Mouse (Mus musculus): ENCODE results near the gene Tlr6. TPM values are rescaled to one million over a fixed set of nuclear protein-coding genes. Genes with fewer than 3 reads are reported as not detected.
A peak's percentile ranks its signal among the peaks of the same experiment; 100 is the strongest.

Tlr6 gene
- total RNA-seq (2021) = 1 to 10 TPM; 1.5 to 2.4 TPM
- long read RNA-seq, experiment 1 = 0 reads
- long read RNA-seq, experiment 2 = 0 reads

DNA sequence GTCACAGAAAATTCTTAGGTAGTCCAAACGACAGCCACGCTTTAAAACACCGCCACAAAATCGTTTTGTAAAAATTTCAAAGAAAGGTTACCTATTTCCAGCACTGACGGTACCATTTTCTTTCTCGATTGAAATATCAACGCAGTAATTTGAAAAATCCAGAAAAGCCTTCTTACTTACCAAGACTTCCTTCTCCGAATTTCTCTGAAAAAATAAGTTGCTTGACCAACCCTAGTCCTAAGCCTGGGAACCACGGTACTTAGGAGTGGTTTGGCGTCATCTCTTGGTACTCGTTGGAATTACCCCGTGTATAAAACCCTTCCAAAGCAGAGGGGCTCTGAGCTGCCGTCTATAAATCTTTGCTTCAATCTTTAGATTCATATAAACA, at the start of gene Tlr6:
TSS of gene Tlr6 (minus strand) at position 255 of the 388 bp plus-strand sequence.
- no peak for DNase-seq (ENCODE audit: low spot score in 2 of 2)

DNA sequence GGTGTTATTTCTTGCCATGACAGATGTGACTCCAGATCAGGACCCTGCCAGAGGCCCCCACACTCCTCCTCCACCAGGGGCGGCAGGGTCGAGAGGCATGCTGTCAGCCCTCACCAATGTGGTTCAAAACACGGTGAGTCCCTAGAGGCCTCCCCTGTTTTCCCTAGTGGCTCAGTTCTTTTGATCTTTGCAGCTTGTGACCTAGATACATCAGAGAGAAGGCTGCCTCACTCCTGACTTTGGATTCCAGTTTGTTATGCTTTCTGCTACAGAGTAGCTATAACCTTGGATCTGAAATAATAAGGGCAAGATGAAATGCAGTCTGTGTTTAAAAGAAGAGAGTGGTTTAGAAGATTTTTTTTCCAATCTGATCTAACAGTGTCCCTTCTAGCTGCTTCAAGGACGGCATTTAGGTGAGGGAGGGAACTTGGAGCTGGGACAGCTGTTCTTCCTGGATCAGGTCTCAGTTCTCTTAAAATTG, 46.2 kb upstream of the Tlr6 start:
- no peak for DNase-seq (ENCODE audit: low spot score in 2 of 2)

DNA sequence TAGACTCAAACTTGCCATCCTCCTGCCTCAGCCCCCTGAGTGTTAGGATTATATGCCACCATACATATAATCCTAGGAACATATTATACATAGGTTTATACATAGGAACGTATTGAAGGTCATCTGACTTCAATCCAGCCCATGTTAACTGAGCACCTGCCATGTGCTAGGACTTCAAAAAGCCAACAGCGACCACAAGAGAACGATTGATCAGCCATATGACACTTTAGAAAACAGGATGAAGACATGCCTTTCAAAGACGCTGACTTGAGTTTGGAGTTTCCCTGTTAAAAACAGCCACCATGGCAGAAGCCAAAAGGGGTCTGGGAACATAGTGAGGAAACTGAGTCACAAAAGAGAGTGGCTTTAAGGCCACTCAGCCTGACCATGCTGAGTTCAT, 45.4 kb upstream of the Tlr6 start:
- DNase-seq (ENCODE audit: low spot score in 2 of 2) = no peak

DNA sequence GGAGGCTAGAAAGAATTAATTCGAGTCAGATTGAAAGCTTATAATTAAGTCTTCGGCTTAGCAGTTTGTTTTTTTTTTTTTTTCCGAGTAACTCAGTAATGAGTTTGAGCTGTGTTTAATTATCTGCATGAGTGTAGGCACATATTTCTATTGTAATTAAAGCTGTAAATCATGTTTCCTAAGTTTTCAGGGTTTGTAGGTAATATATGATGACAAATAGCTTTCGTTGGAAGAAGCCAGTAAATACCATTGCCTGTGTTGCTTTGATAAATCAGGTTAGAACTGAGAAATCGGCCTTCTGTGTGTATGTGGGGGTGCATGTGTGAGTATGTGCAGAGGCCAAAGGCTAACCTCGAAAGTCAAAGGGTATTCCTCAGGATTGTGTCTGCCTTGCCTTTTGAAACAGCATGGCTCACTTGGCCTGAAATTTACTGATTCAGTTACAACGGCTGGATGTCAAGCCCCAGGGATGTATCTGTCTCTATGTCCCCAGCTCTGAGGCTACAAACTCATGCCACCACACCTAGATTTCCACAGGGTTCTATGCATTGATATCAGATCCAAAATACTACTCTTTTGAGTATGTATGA, 44.1 kb upstream of the Tlr6 start:
- no peak for DNase-seq (ENCODE audit: low spot score in 2 of 2)

DNA sequence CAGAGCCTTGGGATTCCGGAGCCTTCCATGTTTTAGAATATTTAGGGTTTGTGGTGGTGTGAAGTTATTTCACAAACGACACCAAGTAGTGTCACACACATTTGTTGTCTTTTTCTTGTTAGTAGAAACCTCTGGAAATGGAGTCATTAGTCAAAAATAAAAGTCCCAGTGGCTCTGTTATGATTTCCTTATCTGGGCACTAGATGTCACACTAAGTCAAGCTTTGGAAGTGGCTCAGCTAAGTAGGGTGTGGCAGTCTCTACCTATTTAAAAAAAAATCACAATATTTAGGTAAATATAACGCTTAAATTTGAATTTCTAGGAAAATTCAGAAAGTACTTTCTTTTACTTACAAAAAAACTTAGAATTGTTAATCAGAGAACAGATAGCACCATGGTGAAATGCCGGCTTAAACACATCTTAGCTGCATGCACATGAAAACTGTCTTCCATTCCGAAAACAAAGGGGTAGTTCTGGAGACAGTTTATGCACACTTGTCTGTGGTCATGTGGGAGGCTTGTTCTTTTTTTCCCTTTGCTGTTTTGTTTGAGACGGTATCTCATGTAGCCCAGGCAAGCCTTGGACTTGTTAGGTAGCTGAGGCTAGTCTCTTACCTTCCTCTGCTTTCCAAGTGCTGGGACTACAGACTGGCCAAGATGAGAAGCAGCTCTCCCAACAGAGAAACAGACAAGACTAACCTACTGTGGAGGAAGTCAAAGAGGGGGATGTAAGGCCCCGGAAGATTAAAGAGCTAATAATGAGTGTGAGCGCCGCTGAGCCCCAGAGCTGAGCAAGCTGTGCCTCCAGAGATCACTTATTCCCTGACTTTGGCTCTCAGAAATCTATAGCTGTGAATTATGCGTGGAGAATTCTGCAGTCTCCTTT, 43.3 kb upstream of the Tlr6 start:
- no peak for DNase-seq (ENCODE audit: low spot score in 2 of 2)

DNA sequence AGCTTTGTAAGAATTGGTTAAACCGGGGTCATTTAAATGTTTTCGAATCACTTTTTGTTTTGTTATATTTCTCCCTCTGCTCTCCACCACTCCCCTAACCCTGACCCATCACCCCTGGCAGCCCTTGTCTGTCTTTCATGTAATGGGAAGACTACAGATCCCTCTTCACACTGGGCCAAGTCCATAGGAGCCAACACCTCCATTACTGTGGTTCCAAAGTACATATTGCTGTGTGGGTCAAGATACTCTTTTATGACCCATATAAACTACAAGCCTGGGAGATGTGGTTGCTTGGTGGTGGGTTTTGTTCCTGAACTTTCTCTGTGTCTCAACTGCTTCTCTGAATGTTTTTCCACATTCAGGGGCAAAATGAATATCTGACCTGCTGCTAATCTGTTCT, 35.5 kb upstream of the Tlr6 start:
- DNase-seq (ENCODE audit: low spot score in 2 of 2) = no peak

DNA sequence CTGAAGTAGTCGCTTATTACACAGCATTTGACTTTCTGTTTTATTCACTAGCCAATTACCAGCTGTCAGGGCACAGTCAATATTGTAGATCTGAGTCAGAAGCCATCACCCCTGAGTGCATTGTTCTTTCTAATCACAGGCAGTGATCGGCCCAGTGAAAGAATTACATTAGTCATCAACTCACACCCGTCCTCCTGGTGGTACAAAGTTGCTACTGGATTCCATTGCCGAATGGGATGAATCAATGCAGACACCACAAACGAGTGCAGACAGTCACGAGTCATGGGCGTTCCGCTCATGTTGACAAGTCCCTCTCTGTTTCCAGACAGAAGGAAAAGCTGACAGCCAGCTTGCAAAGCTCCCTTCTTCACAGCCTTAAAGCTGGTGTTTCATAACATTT, 32.6 kb upstream of the Tlr6 start:
- DNase-seq (ENCODE audit: low spot score in 2 of 2) = no peak

DNA sequence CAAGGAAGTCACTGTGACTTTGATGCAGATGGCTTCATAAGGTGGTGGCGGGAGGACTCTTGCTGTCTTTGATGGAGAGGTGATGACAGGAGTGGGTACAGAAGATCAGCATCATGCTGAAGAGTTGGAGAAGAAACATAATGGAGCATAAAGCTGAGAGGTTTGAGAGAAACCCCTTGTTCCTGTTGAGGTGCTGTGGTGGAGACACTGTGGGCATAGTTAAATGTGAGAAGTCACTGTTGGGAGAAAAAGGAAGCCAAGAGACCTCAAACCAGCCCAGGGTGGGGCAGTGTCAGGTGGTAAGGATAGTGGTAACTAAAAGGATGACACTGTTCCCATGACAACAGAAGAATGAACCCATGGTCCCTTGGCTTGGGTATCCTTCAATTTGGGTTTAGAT, 30.0 kb upstream of the Tlr6 start:
- DNase-seq (ENCODE audit: low spot score in 2 of 2) = no peak

DNA sequence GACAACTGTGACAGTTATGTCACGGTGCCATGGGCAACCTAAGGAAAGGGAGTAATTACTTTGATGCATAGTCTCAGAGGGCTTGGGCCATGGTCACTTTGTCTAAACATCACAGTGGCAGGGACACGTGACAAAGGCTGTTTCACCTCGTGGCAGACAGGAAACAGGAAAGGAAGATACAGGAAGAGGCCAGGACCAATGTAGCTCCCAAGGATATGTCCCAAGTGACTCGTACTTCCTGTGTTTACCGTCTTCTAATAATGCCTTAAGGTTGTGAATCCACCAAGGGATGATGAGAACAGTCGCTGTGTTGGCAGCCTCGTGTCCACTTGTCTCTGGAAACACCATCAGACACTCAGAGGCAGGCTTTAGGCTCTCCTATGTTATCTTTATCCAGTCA, 26.1 kb upstream of the Tlr6 start:
- DNase-seq (ENCODE audit: low spot score in 2 of 2) = no peak

DNA sequence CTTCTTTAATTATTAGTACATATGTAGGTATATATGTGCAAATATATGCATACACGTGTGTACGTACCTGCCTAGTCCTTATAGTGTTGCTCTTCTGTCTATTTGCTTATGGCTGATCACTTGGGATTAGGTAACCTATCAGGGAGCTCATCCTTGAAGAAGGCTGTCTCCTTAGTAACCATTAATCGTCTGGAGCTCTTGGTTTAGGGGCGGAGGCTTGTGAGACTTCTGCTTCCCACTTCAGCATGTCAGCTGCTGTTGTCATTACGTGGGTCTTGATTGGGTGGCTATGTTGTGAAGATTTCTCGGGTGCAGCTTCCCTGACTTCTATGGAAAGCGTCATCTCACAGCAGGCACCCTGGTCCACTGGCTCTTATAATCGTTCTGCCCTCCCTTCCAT, 17.2 kb upstream of the Tlr6 start:
- no peak for DNase-seq (ENCODE audit: low spot score in 2 of 2)

DNA sequence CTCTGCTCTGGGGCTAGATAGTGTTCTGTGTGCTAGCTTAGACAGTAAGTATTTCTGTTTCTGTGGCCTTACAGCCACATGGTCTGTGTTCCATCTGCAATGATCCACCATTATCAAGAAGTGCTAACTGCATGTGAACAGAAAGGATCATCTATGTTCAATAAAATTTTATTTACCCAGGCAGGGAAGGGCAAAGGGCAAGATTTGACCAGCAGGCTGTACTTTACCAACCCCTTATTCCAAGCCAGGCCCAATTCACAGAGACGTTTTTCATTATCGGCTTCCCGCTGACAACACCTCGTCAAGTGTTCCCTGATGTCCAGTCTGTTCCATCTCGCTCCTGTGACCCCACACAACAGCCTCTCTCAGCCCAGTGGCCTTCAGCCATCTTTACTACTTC, 15.2 kb upstream of the Tlr6 start:
- DNase-seq (ENCODE audit: low spot score in 2 of 2) = no peak

DNA sequence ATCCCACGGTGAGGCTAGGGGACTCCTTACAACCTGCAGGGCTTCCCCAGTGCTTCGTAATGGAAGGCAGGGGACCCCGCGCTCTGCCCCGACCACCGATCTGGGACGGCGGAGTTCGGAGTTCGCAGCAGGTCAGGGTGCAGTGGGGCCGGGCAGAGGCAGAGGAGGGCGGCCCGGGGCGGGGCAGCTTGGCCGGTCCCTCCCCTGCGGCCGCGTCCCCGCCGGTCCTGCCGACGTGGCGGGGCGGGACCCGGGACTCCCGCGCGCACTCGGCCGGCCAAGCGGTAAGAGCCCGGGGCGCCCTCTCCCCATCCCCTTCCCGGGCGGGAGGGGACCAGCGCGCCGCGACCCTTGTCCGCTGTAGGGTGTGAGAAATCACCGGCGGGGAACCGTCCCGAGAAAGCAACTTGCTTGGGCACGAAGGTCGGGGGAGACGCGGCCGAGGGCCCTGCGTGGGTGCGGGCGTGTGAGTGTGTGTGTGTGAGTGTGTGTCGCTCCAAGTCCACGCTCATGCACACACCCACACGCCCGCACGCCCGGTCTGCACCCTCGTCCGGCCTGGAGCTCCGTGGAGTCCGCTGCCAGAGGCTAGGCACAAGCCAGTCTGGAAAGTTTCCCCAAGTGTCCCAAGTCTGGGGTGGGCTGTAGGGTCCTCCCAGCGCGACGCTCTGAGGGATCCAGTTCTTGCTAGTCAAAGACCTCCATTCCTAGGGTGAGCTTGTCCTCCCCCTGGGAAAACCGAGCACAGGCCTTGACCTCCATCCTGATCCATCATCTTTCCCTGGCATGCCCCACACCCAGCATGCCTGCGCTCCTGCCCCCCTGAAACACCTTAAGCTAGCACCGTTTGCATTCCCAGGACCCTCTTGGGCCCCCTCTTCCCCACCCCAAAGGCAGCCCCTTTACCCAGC, 10.2 kb upstream of the Tlr6 start, which contains the start of gene Fam114a1:
TSS of gene Fam114a1 (plus strand) at position 211 of the 911 bp plus-strand sequence.
- peak; percentile 57 to 59 for DNase-seq (ENCODE audit: low spot score in 2 of 2)

DNA sequence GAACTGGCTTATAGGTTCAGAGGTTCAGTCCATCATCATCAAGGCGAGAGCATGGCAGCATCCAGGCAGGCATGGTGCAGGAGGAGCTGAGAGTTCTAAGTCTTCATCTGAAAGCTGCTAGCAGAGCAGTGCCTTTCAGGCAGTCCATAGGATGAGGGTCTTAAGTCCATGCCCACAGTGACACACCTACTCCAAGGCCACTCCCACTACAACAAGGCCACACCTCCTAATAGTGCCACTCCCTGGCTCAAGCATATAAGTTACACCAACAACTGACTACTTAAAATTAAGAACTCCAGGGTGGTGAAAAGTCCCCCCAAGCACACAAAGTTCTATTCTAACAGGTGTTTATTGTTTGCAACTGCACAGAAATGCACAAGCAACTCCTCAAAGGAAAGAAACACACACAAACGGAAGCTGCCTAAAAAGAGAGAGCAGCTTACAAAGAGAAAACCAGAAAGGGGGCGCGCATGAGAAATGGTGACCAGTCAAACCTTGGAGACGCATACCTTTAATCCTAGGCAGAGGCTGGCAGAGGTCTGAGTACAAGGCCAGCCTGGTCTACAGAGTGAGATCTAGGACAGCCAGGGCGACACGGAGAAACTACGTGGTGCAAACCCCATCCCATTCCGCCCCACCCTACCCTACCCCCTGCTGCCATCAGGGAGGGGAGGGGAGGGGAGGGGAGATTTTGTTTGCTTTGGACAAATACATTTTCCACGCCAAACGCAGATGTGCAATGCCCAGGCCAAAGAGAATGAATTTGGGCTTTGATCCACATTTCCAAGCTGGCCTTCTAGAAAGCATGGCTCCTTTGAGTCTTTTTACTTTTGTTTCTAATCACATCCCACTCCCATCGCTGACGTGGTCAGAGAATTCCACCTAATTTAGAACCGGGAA, 9.3 kb upstream of the Tlr6 start:
- no peak for DNase-seq (ENCODE audit: low spot score in 2 of 2)

DNA sequence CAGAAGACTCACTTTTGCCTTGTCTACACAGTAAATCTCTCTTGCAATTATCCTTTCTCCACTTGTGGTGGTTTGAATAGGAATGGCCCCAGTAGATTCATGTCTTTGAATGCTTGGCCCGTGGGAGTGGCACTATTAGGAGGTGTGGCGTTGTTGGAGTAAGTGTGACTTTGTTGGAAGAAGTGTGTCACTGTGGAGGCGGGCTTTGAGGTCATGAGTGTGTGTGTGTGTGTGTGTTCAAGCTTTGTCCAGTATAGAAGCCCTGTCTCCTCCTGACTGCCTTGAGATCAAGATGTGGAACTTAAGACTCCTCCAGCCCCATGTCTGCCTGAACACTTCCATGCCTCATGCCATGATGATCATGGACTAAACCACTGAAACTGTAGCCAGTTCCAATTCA, 3.8 kb upstream of the Tlr6 start:
- DNase-seq (ENCODE audit: low spot score in 2 of 2) = no peak

DNA sequence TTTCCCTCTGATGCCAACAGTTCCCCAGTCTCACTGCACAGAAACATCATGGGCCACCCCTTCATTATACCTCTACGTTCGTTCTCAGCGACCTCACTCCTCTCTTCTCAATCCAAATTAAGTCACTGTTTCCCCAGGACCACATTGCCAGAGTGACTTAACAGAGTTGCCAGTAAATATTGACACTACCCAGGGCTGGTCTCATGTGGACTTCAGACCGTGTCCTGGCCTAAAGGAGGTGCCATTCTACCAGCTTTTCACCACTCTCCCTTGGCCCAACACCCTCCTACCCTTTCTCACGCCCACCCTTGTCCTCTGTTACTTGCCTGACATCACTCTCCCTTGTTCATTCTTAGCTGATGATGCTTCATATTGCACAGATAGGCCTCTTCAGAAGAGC, 3.4 kb upstream of the Tlr6 start:
- no peak for DNase-seq (ENCODE audit: low spot score in 2 of 2)

DNA sequence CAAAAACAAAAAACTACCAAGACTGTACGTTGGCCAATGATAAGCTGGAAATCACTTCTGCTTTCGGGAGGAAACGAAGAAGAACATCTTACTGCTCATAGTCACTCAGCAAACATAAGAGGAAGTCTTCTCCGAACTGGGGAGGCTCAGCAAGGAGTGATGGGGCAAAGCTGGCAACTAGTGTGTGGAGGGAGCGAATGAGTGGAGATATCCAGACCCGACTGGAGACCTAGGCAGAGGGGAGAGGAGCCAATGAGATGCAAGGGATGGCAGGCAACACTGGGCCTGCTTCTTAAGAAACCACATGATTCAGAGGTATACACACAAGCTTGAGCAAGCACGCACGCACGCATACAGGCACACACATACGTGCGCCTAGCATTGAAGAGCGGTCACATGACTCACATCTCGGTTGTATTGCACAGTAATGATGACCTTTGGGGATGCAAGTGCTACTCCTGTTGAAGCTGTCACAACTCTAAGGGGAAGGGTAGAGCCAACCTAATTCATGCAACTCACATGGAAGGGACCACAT, 1.0 kb upstream of the Tlr6 start:
- no peak for DNase-seq (ENCODE audit: low spot score in 2 of 2)

DNA sequence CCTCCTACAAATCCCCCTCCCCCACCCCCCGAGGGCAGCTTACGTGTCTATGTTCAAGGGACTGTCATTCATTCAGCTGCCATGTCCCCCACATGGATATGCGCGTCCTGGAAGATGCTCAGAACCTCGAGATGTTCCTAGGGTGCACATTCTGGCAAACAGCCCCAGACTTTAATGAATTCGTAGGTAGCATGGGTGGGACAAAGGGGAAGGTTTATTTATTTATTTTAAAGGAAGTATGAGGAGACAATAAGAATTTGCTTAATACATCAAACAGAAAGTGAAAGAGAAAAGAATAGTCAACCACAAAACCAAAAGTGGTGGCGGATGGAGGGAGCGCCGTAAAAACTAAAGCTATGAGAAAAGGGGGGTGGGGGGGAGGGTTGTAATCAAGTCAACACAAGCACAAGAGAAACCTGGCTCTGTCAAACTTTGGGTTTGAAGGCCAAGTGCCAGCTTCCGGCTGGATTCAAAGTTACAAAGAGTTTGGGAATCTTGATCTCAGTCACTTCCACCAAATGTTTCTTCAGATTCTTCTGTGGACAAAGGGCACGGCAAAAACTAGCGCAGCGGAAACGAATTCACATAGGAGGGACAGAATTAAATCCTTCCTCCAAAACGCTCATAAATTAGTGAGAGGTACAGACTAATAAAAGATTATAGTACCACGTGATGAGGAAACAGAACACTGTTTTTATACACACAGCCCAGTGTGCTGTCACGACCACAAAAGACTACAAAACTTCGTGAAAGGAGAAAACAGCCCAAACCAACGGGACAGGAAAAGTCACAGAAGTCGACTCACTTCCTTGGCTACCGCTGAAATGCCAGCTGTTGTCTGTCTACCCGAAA, 680 bp downstream of the Tlr6 start:
- DNase-seq (ENCODE audit: low spot score in 2 of 2) = no peak

DNA sequence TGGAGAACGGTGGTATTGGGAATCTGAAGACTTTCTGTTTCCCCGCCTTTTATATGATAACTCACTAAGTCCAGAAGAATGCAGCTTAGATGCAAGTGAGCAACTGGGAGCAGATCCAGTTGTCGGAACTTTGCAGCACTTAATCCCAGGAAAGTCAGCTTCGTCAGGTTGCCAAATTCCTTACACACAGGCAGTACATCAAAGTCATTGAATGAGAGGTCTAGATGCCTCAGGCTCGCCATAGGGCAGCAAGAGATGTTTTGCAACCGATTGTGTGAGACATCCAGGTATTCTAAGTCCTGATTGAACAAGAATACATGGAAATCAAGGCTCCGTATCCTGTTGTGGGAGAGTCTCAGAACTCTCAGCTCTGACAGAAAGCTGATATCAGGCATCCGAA, 5.0 kb downstream of the Tlr6 start:
- no peak for DNase-seq (ENCODE audit: low spot score in 2 of 2)

DNA sequence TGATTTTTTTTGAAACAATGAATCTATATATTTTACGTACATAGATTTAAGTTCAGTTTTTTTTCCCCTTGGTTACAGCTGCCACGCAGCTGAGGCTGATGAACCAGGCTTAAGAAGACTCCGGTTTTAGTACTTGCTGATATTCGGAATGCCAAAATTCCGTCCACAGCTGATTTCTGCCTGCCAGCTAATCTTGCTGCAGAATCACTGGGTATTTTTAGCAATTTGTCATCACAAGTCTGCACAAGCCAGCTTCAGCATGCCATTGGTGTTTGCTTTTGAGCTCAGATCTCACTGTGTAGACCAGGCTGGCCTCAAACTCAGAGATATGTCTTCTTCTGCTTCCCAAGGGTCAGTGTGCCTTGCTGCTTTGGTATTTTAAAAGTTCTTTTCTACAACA, 8.4 kb downstream of the Tlr6 start:
- DNase-seq (ENCODE audit: low spot score in 2 of 2) = no peak

Data from adrenal gland, postnatal 4 days (tissue).